Mouse (Mus musculus): ENCODE results near the gene Myrf. TPM values are rescaled to one million over a fixed set of nuclear protein-coding genes. Genes with fewer than 3 reads are reported as not detected.

Myrf gene
- polyA plus RNA-seq, 1 experiment from 2014 or later, result 0.22 TPM

- H3K36me3 ChIP-seq (ENCODE audit: poor library complexity, severe bottlenecking), result no peaks in the 10 kb centered on the region
- H3K27ac ChIP-seq, result peak overlapping the region; percentile 6; the same call in 1 of the 2 replicates
- H3K9me3 ChIP-seq (replicated peaks), result no peaks in the 10 kb centered on the region
- ATAC-seq, result peak; percentile 60
- 25% methylated on average over 11 of the region's 11 CpGs for WGBS
- H3K4me1 ChIP-seq, result peaks cover 45% of the 10 kb centered on the region
- no peak overlapping the region for H3K4me3 ChIP-seq
- peak overlapping the region; percentile 52 for H3K9ac ChIP-seq
- peaks cover 8% of the 10 kb centered on the region for H3K27me3 ChIP-seq
- peak overlapping the region; percentile 34 for H3K4me2 ChIP-seq
Measured at GRCm38 (mm10) chr19:10272746-10273145, 32.2 kb upstream of the Myrf start.

GRCm38 (mm10) chr19:10271592-10271991 is 31.0 kb upstream of the Myrf start:
- 89% methylated on average over 7 of the region's 7 CpGs for WGBS
- no peak overlapping the region for H3K27ac ChIP-seq
- H3K36me3 ChIP-seq (ENCODE audit: poor library complexity, severe bottlenecking), result no peaks in the 10 kb centered on the region
- H3K9me3 ChIP-seq (replicated peaks), result no peaks in the 10 kb centered on the region
- no peak overlapping the region for H3K9ac ChIP-seq
- H3K4me1 ChIP-seq, result peaks cover 40% of the 10 kb centered on the region
- H3K4me2 ChIP-seq, result no peak overlapping the region
- no peak for ATAC-seq
- no peak overlapping the region for H3K4me3 ChIP-seq
- H3K27me3 ChIP-seq, result peaks cover 8% of the 10 kb centered on the region

- 79% methylated on average over 5 of the region's 5 CpGs for WGBS
- ATAC-seq, result no peak
Measured at GRCm38 (mm10) chr19:10270356-10270755, 29.8 kb upstream of the Myrf start.

GRCm38 (mm10) chr19:10268851-10269250 is 28.3 kb upstream of the Myrf start:
- H3K9me3 ChIP-seq (replicated peaks), result no peaks in the 10 kb centered on the region
- no peak overlapping the region for H3K4me3 ChIP-seq
- WGBS, result 90% methylated on average over 15 of the region's 15 CpGs
- no peak for ATAC-seq
- peaks cover 27% of the 10 kb centered on the region for H3K4me1 ChIP-seq
- H3K9ac ChIP-seq, result no peak overlapping the region
- no peak overlapping the region for H3K4me2 ChIP-seq
- H3K27ac ChIP-seq, result no peak overlapping the region
- no peaks in the 10 kb centered on the region; the same call in 1 of the 2 replicates for H3K27me3 ChIP-seq
- H3K36me3 ChIP-seq (ENCODE audit: poor library complexity, severe bottlenecking), result no peaks in the 10 kb centered on the region

More at GRCm38 (mm10) chr19:10270356-10270755, 29.8 kb upstream of the Myrf start:
- no peak overlapping the region for H3K4me3 ChIP-seq
- no peaks in the 10 kb centered on the region; the same call in 1 of the 2 replicates for H3K27me3 ChIP-seq
- H3K4me1 ChIP-seq, result peaks cover 33% of the 10 kb centered on the region
- no peak overlapping the region for H3K27ac ChIP-seq
- no peaks in the 10 kb centered on the region for H3K36me3 ChIP-seq (ENCODE audit: poor library complexity, severe bottlenecking)
- no peaks in the 10 kb centered on the region for H3K9me3 ChIP-seq (replicated peaks)
- no peak overlapping the region for H3K9ac ChIP-seq
- H3K4me2 ChIP-seq, result no peak overlapping the region

GRCm38 (mm10) chr19:10267953-10268352 is 27.4 kb upstream of the Myrf start:
- ATAC-seq, result no peak
- Histone ChIP-seq H3K9me3 (replicated peaks) (no peaks in the 10 kb centered on the region), H3K4me3 (no peak overlapping the region), H3K4me1 (peaks cover 18% of the 10 kb centered on the region), H3K9ac (no peak overlapping the region), H3K4me2 (no peak overlapping the region), H3K27ac (no peak overlapping the region), H3K36me3 (ENCODE audit: poor library complexity, severe bottlenecking) (peaks cover 3% of the 10 kb centered on the region; the same call in 1 of the 2 replicates), H3K27me3 (no peaks in the 10 kb centered on the region; the same call in 1 of the 2 replicates)
- 90% methylated on average over 10 of the region's 10 CpGs for WGBS

- no peak overlapping the region for H3K4me3 ChIP-seq
- H3K27me3 ChIP-seq, result no peaks in the 10 kb centered on the region; the same call in 1 of the 2 replicates
- peaks cover 9% of the 10 kb centered on the region; the same call in 1 of the 2 replicates for H3K36me3 ChIP-seq (ENCODE audit: poor library complexity, severe bottlenecking)
- peaks cover 12% of the 10 kb centered on the region for H3K4me1 ChIP-seq
- 16% methylated on average over 15 of the region's 15 CpGs for WGBS
- no peak overlapping the region for H3K9ac ChIP-seq
- peak; percentile 31; the same call in 1 of the 2 replicates for ATAC-seq
- no peak overlapping the region for H3K27ac ChIP-seq
- no peak overlapping the region; the same call in 1 of the 2 replicates for H3K4me2 ChIP-seq
- no peaks in the 10 kb centered on the region for H3K9me3 ChIP-seq (replicated peaks)
Measured at GRCm38 (mm10) chr19:10267057-10267456, 26.5 kb upstream of the Myrf start.

GRCm38 (mm10) chr19:10266196-10266850 is 25.8 kb upstream of the Myrf start:
- peak; percentile 48; the same call in 1 of the 2 replicates for ATAC-seq
- H3K27me3 ChIP-seq, result no peaks in the 10 kb centered on the region; the same call in 1 of the 2 replicates
- no peak overlapping the region for H3K4me2 ChIP-seq
- H3K9ac ChIP-seq, result peak overlapping the region; percentile 50; the same call in 1 of the 2 replicates
- no peak overlapping the region for H3K27ac ChIP-seq
- peaks cover 12% of the 10 kb centered on the region for H3K4me1 ChIP-seq
- peaks cover 9% of the 10 kb centered on the region; the same call in 1 of the 2 replicates for H3K36me3 ChIP-seq (ENCODE audit: poor library complexity, severe bottlenecking)
- WGBS, result 27% methylated on average over 14 of the region's 14 CpGs
- H3K4me3 ChIP-seq, result no peak overlapping the region
- H3K9me3 ChIP-seq (replicated peaks), result no peaks in the 10 kb centered on the region

GRCm38 (mm10) chr19:10261369-10261768 is 20.8 kb upstream of the Myrf start:
- ATAC-seq, result no peak
- H3K4me1 ChIP-seq, result peaks cover 3% of the 10 kb centered on the region; the same call in 1 of the 2 replicates
- WGBS, result 78% methylated on average over 7 of the region's 7 CpGs
- no peaks in the 10 kb centered on the region for H3K27me3 ChIP-seq
- H3K36me3 ChIP-seq (ENCODE audit: poor library complexity, severe bottlenecking), result peaks cover 9% of the 10 kb centered on the region; the same call in 1 of the 2 replicates
- H3K4me3 ChIP-seq, result no peak overlapping the region
- 0 out of 2 replicates have a peak overlapping the region, but pooled peaks have one; percentile 12 for H3K9ac ChIP-seq
- no peak overlapping the region for H3K27ac ChIP-seq
- H3K9me3 ChIP-seq (replicated peaks), result no peaks in the 10 kb centered on the region
- H3K4me2 ChIP-seq, result no peak overlapping the region

- ATAC-seq, result peak; percentile 83
- Histone ChIP-seq H3K27me3 (no peaks in the 10 kb centered on the region), H3K4me2 (no peak overlapping the region), H3K36me3 (ENCODE audit: poor library complexity, severe bottlenecking) (peaks cover 9% of the 10 kb centered on the region; the same call in 1 of the 2 replicates), H3K9me3 (replicated peaks) (no peaks in the 10 kb centered on the region), H3K4me3 (no peak overlapping the region), H3K9ac (no peak overlapping the region), H3K27ac (no peak overlapping the region), H3K4me1 (no peaks in the 10 kb centered on the region)
- WGBS, result 23% methylated on average over 6 of the region's 6 CpGs
Measured at GRCm38 (mm10) chr19:10258279-10259011, 17.9 kb upstream of the Myrf start.

GRCm38 (mm10) chr19:10248128-10248527 is 7.6 kb upstream of the Myrf start:
- Histone ChIP-seq H3K36me3 (ENCODE audit: poor library complexity, severe bottlenecking) (no peaks in the 10 kb centered on the region), H3K9me3 (replicated peaks) (no peaks in the 10 kb centered on the region), H3K9ac (no peak overlapping the region), H3K27me3 (no peaks in the 10 kb centered on the region), H3K27ac (no peak overlapping the region), H3K4me3 (no peak overlapping the region), H3K4me1 (no peaks in the 10 kb centered on the region), H3K4me2 (no peak overlapping the region)
- ATAC-seq, result no peak
- 66% methylated on average over 20 of the region's 20 CpGs for whole genome bisulfite sequencing

GRCm38 (mm10) chr19:10247165-10247564 is 6.6 kb upstream of the Myrf start:
- no peak for ATAC-seq
- Histone ChIP-seq H3K9me3 (replicated peaks) (no peaks in the 10 kb centered on the region), H3K9ac (no peak overlapping the region; the same call in 1 of the 2 replicates), H3K27ac (no peak overlapping the region), H3K27me3 (no peaks in the 10 kb centered on the region), H3K36me3 (ENCODE audit: poor library complexity, severe bottlenecking) (no peaks in the 10 kb centered on the region), H3K4me2 (no peak overlapping the region), H3K4me3 (no peak overlapping the region), H3K4me1 (no peaks in the 10 kb centered on the region)
- WGBS, result 51% methylated on average over 6 of the region's 6 CpGs

GRCm38 (mm10) chr19:10244183-10244582 is 3.6 kb upstream of the Myrf start:
- 7% methylated on average over 3 of the region's 3 CpGs for WGBS
- Histone ChIP-seq H3K9ac (no peak overlapping the region), H3K36me3 (ENCODE audit: poor library complexity, severe bottlenecking) (no peaks in the 10 kb centered on the region), H3K27ac (no peak overlapping the region), H3K4me1 (peaks cover 6% of the 10 kb centered on the region; the same call in 1 of the 2 replicates), H3K9me3 (replicated peaks) (no peaks in the 10 kb centered on the region), H3K4me3 (no peak overlapping the region), H3K27me3 (peaks cover 19% of the 10 kb centered on the region), H3K4me2 (no peak overlapping the region)
- no peak for ATAC-seq
